Comparison of ENCODE assay signal across 19 mouse cellular contexts in the genomic region with DNA sequence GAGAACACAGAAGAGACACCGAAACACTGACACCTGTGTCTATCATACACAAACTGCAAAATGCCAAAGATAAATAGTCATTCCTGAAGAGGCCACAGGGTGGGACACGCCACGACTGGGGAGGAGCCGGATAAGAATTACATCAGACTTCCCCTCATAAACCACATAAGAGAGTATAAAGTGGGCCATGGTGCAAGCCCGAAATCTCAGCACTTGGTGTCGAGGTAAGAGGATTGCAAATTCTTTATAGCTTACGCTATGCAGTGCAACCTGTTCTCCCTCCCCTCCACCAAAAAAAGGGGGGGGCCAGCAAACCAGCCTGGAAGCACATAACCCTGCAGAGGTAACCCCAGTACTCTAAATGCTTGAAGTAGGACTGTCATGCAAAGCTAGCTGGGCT. TPM values are rescaled to one million over a fixed set of nuclear protein-coding genes. Genes with fewer than 3 reads are reported as not detected.
A peak's percentile ranks its signal among the peaks of the same experiment; 100 is the strongest.
DNase-seq lines count a peak whose midpoint lies in the region; ATAC-seq and TF ChIP-seq lines count a peak whose summit lies in the region.
"Had no signal": no experiment of that assay in that cellular context is flagged by ENCODE, and none has a peak within 500 bp of the region (broad histone marks: within the 10 kb centered on the region; RNA-seq: fewer than 3 reads in every experiment).

No protein-coding gene starts in this region.

- no peaks in the 10 kb centered on the region for H3K36me3 ChIP-seq in lung, embryonic 15.5 days
- H3K36me3 ChIP-seq in midbrain, embryonic 14.5 days (ENCODE audit: control insufficient read depth, insufficient read depth, low read length), result no peaks in the 10 kb centered on the region
- H3K36me3 ChIP-seq: neural tube, embryonic 15.5 days had no signal

- TF ChIP-seq CTCF in layer of hippocampus, adult 2 months (conservative IDR thresholded peaks at IDR 0.05), result no peak

- H3K27me3 ChIP-seq in lung, embryonic 15.5 days, result no peaks in the 10 kb centered on the region
- H3K27me3 ChIP-seq in midbrain, embryonic 14.5 days (ENCODE audit: control insufficient read depth, insufficient read depth, low read length), result no peaks in the 10 kb centered on the region
- H3K27me3 ChIP-seq: neural tube, embryonic 15.5 days had no signal

- no peak overlapping the region for H3K9ac ChIP-seq in lung, embryonic 15.5 days
- no peak overlapping the region for H3K9ac ChIP-seq in midbrain, embryonic 14.5 days (replicated peaks; ENCODE audit: low read length)
- H3K9ac ChIP-seq: neural tube, embryonic 15.5 days had no signal

- H3K9me3 ChIP-seq in lung, embryonic 15.5 days, result no peaks in the 10 kb centered on the region
- H3K9me3 ChIP-seq in midbrain, embryonic 14.5 days (ENCODE audit: control insufficient read depth, low read length), result no peaks in the 10 kb centered on the region
- H3K9me3 ChIP-seq: megakaryocyte, embryonic 14.5 days; neural tube, embryonic 15.5 days had no signal

- no peak overlapping the region for H3K4me2 ChIP-seq in lung, embryonic 15.5 days
- H3K4me2 ChIP-seq in midbrain, embryonic 14.5 days (ENCODE audit: low read length), result no peak overlapping the region
- H3K4me2 ChIP-seq: neural tube, embryonic 15.5 days had no signal

- 54% methylated on average over 7 of the region's 7 CpGs for WGBS in lung, embryonic 15.5 days
- WGBS in midbrain, embryonic 14.5 days, result 89% methylated on average over 7 of the region's 7 CpGs

- H3K27ac ChIP-seq in lung, embryonic 15.5 days, result 0 out of 2 replicates have a peak overlapping the region, but pooled peaks have one; percentile 37
- no peak overlapping the region for H3K27ac ChIP-seq in layer of hippocampus, adult 2 months
- H3K27ac ChIP-seq in midbrain, embryonic 14.5 days (replicated peaks; ENCODE audit: low read depth, low read length), result no peak overlapping the region
- H3K27ac ChIP-seq: hindbrain, postnatal 0 days; neural tube, embryonic 15.5 days had no signal

- peaks cover 5% of the 10 kb centered on the region; the same call in 1 of the 2 replicates for H3K4me1 ChIP-seq in lung, embryonic 15.5 days
- H3K4me1 ChIP-seq in midbrain, embryonic 14.5 days (ENCODE audit: control insufficient read depth, insufficient read depth, low read length), result no peaks in the 10 kb centered on the region
- H3K4me1 ChIP-seq: megakaryocyte, embryonic 14.5 days; neural tube, embryonic 15.5 days had no signal

- H3K4me3 ChIP-seq in lung, embryonic 15.5 days, result no peak overlapping the region
- H3K4me3 ChIP-seq in layer of hippocampus, adult 2 months, result no peak overlapping the region
- no peak overlapping the region for H3K4me3 ChIP-seq in midbrain, embryonic 14.5 days (replicated peaks; ENCODE audit: low read depth, low read length)
- H3K4me3 ChIP-seq: megakaryocyte, embryonic 14.5 days; neural tube, embryonic 15.5 days had no signal

- ATAC-seq in common myeloid progenitor, adult 5-6 weeks (replicated peaks; ENCODE audit: low read depth, poor library complexity, severe bottlenecking), result peak; percentile 90
- peak; percentile 83 for ATAC-seq in lung, embryonic 15.5 days (ENCODE audit: borderline replicate concordance, extremely low read depth, low FRiP score, low TSS enrichment)
- peak; percentile 97 for ATAC-seq in megakaryocyte progenitor cell, adult 5-6 weeks (replicated peaks; ENCODE audit: poor library complexity)
- ATAC-seq in midbrain, embryonic 14.5 days (ENCODE audit: low FRiP score, low TSS enrichment), result no peak
- ATAC-seq: forebrain, embryonic 16.5 days; hindbrain, postnatal 0 days had no signal

- peak; percentile 25 for DNase-seq in CD4-positive, CD25-positive, alpha-beta regulatory T cell, adult 2 months (ENCODE audit: low read depth, low spot score)
- DNase-seq in layer of hippocampus, adult 2 months (ENCODE audit: low spot score in 2 of 2), result no peak
- DNase-seq in midbrain, embryonic 14.5 days, result no peak
- no peak for DNase-seq in spleen, adult 18-20 months
- no peak for DNase-seq in gastrocnemius, adult 18-20 months (ENCODE audit: low spot score)
- DNase-seq: adrenal gland, adult 8-10 months; cerebellum, adult 9-10 months; embryo, embryonic 11 days; gastrocnemius, postnatal 10 days; heart, postnatal 36 days; kidney, postnatal 10 days; thymus, postnatal 36 days had no signal

RNA-seq across cellular contexts. Expression of gene Bri3, which starts 50.7 kb away (rescaled TPM):
- 13.3 and 16.5 TPM in 2 replicates for total RNA-seq in common myeloid progenitor, adult 5-6 weeks (2017)
- polyA plus RNA-seq in lung, embryonic 15.5 days (2015; fragmentation: Nextera tagmentation; extraction: Ambion mirVana), result 123 and 129 TPM in 2 replicates
- 23.8 and 25.6 TPM in 2 replicates for total RNA-seq in megakaryocyte progenitor cell, adult 5-6 weeks (2015)
- total RNA-seq in megakaryocyte progenitor cell, adult 5-6 weeks (2017), result 7.8 and 15.5 TPM in 2 replicates
- 10 to 100 TPM; 64.7 to 65.3 TPM for total RNA-seq in layer of hippocampus, adult 2 months (2021)
- 125 and 144 TPM in 2 replicates for polyA plus RNA-seq in midbrain, embryonic 14.5 days (2014; fragmentation: Nextera tagmentation; extraction: Ambion mirVana)
- total RNA-seq in gastrocnemius, adult 18-20 months (2021), result 10 to 100 TPM; 39.4 to 45.3 TPM
